Mouse (Mus musculus) urinary bladder, adult 2 months (tissue): ENCODE results near the gene Gm47791. TPM values are rescaled to one million over a fixed set of nuclear protein-coding genes. Genes with fewer than 3 reads are reported as not detected.

ENCODE experiments used
- DNase-seq: peaks from one replicate; pipeline ENCODE4 v3.0.0; 2022; ENCODE audit warnings: low spot score
- polyA plus RNA-seq: library from polyadenylated mRNA; depleted of rRNA; stranded (reverse); fragments of >200 nt; gene quantifications from 2 replicates; pipeline ENCODE4 v1.2.3, GENCODE M21; 2012

The Gm47791 gene
- polyA plus RNA-seq, 1 experiment: not detected

DNA sequence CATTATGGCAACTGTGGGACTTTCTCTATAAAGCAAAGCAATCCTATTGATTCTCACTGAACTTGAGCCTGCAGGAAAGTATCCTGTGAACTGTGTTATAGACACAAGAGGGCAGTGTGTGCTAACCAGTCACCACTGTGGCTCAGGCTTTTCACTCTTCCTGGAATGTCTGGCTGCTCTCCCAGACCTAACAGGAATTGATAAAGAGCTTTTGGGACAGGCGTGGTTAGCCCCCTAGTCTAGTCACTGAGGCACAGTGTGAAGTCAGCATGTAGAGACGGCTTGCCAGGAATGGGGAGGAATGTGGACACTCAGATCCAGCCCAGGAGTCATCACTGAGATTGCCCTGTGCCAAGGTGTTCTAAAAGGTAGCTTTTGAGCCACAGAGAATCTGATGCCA, 16.4 kb upstream of the Gm47791 start:
- DNase-seq: no peak

DNA sequence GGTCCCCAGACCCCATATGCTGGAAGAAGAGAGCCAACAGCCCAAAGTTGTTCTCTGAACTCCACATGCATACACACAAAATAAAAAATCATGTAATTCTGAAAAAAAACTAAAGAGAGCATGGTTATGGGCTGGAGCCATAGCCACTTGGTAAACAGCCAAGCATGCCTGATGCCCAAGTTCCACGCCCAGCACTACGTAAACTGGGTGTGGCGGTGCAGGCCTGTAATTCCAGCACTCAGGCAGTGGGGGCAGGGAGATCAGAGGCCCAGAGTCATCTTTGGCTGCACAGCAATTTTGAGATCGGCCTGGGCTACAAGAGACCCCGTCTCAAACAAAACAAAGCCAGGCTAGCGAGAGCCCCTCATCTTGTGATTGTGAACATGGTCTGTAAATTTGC, 14.5 kb upstream of the Gm47791 start:
- no peak for DNase-seq

DNA sequence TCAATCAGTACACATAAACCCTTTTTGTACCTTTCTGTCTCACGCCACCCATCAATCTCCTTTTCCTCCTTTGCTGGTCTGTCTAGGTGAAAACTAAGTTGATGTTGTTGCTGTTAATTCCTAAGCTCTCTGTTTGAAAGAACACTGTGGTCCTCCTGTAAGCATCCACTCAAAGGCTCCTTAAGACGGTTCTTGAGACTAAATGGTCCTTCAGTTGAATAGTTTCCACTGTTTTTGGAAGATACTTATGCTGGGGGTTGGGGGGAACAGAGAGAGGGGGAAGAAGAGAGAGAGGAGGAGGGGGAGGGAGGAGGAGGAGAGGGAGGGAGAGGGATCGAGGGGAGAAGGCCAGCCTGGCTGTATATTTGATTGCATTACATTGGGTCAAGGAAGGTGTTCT, 12.5 kb upstream of the Gm47791 start:
- no peak for DNase-seq

DNA sequence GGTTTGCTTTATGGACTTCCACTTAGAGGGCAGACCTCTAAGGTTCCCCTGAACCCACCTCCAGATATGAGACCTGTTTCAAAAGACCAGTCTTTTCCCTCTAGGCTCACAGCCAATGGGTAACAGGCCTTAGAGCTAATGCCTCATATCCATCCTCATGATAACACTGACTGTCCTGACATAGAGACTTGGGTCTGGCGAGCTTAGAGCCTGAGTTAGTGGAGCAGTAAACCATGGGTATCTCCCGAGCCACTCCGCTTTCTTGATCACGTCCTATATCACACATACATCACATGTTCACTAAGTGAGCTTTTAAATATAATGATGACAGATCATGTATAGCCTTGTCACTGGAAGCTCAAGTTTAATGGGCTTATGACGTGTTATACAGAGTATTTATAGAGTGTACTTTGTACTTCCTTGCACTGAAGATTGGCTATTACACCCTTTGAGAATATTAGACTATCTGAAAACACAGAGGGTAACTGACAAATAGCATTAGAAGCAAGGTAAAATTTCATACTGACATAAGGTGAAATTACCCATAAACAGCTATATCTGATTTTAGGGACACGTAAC, 8.4 kb upstream of the Gm47791 start:
- DNase-seq: no peak

DNA sequence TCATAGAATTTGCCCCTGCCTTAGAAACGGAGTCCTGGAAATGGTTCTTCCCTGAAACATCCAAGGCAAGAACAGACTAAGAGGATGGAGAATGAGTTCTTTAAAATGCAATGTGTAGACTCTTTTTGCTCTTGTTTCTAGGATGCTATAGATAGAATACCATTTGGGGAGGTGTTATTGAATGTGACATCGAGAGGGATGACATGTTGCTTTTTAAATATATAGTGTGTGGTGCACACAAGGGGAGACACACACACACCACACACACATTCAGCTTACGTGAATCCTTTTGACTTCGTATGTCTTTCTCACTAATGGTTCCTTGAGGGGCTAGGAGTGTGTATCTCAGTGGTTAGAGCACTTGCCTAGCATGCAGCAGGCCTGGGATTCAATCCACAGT, 4.2 kb upstream of the Gm47791 start:
- no peak for DNase-seq

DNA sequence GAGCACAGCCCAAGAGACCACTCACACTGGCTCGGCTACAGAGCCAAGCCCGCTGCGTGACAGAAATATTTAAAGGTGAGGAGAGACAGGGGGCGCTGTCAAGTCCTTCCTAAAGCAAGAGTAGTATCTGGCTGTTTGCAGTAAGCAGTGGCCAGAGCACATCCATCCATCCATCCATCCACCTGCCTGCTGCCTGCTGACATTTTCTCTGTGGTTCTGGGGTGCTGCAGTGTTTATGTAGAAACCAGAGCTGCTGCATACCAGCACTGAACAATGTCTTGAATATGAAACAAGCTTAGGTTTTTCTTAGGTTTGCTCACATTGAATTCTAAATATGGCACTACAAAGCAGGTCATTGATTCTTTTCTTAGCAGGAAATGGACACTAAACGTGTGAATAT, 2.2 kb upstream of the Gm47791 start:
- no peak for DNase-seq

DNA sequence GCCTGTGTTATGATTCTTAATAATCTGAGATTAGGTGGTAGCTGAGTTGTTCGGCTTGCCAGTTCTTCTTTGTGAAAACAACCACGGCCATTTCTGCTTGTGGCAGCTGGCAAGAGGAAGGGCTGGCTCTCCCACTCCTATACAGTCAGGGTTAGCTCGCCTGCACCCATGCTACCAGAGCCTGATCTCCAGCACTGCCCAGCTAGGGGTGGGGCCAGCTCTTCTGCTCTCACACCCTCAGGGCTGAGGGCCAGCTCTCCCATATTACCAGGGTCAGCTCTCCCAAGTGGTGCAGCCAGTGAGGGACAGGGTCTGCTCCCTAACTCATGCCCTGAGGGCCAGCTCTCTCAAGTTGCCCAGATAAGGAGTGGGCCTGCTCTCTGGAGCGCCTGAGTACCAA, 1.4 kb upstream of the Gm47791 start:
- DNase-seq: no peak

DNA sequence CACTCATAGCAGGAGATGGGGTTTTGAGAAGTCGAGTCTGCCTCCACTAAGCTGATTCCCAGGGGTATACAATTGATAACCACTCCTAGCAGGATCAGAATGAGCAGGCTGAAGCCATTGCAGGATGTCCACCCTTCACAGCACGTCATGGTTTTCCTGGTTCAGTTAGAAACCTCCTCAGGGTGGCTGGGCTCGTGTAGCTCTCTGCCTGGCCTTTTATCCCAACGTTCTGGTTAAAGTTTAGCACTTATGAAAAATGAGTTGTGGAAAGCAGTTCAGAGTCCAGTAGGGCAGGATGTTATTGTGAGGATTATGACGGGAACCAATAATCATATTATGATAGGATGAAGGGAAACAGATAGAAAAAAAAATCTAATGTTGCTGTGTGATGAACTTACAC, 2.8 kb downstream of the Gm47791 start, which contains the start of gene Tm4sf20:
TSS of gene Tm4sf20 (minus strand) at position 193 of the 400 bp plus-strand sequence.
- DNase-seq: no peak

DNA sequence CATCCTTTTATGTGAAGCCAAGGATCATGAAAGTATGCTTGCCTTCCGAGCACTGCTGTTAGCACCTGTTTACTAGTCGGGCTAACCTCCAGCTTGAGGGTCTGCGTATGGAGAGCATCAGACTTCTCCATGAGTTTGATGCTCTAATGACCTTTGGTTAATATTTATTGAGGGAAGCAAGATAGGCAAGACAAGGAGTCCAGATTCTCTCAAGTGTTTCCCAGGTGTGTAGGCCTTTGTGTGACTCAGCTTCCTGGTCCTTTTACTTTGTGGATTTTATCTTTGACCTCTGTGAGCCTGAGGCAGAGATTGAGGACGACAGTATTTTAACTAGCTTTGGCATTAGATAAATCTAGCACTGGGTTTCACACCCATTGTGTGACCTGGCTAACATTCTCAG, 4.4 kb downstream of the Gm47791 start:
- no peak for DNase-seq

DNA sequence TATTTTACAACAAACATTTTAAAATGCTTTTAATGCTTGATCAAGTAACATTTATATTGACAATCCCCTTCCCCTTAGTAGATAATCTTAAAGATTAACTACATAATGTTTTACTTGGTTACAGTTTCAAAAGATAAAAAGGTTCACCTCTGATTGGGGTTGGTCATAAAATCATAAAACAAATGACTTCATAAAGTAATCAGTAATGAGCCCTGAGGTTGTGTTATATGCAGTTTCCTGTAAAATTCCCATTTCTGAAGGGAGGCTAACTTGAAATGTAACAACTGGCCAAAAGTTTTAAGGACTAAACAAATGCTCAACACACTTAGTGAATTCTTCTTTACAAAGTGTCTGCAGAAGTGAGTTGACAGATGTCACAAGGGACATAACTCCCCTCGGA, 4.8 kb downstream of the Gm47791 start:
- DNase-seq: no peak

DNA sequence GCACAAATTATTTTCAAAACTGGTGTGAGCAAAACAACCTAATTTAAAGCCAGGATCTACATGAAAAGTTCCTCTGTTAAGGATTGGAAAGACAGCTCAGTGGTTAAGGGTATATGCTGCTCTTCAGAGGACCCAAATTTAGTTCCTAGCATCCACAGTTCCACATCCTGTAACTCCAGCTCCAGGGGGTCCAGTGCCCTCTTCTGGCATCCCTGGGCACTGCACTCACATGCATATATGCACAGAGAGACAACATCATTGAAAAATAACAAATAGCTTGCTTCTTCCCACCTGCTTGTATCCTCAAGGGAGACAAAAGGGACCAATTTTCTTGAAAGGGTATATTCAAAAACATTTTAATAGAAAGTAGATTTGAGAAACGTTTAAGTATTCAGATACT, 8.8 kb downstream of the Gm47791 start:
- DNase-seq: no peak

DNA sequence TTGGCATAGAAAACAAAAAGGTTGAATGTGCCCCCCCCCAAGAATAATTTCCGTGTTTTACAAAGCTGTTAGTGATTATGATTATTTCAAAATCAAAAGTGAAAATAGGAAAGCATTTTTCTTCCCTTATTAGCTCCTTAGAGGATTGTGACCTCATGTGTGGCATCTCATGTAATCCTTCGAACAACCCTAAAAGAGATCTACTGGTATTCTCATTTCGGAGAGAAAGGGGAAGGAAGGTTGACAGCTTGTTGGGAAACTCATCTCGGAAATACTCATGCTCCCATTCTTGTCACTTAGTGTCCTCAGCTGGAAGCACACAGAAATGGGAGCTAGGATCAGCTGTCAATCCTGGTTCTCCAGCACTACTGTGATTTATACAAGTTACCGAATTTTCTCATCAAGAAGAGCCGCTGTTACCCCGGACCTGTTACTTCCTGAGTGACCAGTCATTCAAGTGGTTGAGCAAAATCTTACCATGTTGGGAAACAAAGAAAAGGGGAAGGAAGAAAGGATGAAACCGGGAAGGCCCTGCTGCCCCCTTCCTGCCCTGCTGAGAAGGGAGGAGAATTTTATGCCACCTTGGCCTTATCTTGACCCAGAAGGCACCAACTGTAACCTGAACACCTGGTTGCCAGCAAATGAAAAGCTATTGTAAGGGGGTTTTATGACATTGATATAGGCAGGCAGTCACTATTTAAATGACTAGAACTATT, 9.4 kb downstream of the Gm47791 start:
- no peak for DNase-seq

DNA sequence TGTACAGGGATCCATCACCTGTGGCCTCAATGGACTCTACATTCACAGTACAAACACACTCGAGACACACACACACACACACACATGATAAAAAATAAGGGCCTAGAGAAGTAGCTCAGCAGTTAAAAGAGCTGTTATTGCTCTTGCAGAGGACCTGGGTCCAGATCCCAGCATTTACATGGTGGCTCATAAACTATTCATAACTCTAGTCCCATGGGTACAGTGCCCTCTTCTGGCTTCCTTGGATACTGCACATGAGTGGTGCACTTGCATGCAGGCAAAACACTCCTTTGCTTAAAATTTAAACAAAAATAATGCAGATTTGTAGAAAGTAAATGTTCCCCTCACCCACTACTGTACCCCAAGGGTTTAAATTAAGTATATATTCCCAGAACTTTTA, 11.5 kb downstream of the Gm47791 start:
- no peak for DNase-seq

DNA sequence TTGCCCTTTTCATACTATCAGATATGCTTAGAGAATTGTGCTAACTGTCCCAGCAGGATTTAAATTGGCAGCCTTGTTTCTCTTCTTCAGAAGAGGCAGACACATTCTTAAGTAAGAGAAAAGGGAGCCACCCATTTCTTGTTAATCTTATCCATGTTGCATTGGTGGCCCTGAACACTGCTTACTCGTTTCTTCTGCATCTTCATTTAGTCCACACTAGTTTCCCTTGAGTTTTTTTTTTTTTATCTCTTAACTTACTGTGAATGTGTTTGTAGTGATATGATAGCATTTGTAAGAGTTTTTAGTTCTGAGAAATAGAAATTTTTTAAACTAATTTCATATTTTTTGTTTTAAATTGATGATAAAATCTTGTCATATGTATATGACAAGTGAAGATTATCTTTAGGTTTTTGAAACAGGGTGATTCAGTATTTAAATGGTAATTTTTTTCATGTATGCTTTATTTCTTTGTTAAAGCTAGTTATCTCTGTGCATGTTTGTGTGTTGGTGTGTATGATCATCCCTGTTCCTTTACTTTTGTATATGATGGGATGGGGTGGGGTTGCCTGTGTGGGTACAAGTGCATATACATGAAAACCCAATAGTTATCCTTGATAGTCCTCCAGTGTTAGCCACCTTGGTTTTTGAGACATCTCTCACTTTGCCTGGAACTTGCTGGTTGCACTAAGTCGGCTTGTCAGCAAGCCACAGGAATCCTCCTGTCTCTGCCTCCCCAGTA, 23.2 kb downstream of the Gm47791 start:
- no peak for DNase-seq

DNA sequence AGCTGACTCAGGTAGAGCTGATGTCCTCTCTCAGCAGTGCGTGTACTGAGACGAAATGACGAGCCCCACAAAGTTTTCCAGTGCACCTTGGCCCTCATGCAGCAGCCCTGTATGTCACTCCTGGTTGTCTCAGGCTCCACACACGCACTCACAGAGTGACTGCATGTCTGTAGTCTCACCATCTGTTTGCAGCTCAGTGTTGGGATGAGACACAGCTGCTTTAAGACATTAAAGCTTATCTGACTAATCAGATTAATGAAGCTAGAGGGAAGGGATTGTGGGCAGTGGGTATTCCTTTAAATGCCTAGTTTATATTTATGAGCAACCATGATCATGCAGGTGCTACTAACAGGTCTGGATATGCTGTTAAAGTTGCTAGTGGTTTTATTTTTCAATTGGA, 24.6 kb downstream of the Gm47791 start:
- DNase-seq: no peak

DNA sequence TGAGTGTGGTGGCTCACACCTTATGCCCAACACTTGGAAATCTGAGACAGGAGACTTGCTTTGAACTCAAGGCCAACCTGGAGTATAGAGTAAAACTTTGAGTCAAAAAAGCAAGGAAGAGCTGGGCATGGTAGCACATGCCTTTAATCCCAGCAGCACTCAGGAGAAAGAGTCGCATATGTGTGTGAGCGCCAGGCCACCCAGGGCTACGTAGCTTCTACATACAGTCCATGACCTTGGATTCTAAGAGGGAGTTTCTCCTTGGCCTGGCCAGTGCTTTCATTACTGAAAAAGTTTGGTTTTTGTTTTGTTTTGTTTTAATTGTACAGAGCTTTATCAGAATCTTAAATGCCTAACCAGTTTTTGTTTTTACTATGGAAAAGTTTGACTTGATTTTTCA, 27.1 kb downstream of the Gm47791 start:
- DNase-seq: no peak

DNA sequence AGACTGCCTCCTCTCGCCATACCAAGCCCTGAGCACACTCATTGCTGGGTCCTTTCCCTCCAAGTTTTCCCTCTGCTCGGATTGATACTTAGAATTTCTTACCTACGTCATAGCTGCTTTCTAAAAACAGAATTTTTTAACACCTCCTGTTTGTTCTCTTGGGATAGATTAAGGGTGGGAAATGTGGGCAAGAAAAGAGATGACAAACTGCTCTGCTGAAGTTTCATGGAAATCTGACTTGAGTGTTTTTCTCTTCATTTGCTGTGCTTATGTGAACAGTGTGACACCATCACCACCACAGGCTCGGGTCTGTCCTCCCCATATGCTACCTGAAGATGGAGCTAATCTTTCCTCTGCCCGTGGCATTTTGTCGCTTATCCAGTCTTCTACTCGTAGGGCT, 29.5 kb downstream of the Gm47791 start:
- DNase-seq: no peak

DNA sequence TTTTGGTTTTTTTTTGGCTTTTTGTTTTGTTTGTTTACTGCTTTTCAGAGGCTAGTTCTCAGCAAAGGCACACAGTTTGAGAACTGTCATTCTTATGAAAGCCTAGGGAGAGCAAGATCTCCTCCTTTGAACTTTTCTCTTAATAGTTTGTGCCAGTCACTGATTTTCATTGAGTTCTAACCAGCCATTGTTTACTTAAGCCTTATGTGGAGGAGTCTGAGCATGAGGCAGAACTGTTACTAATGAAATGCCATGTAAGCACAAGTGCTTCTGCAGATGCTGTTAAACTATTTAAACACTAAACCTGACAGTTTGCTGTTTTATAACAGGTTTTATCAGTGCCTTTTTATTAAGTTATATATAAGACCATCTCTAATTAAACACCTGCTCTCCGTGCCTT, 33.0 kb downstream of the Gm47791 start:
- DNase-seq: no peak

DNA sequence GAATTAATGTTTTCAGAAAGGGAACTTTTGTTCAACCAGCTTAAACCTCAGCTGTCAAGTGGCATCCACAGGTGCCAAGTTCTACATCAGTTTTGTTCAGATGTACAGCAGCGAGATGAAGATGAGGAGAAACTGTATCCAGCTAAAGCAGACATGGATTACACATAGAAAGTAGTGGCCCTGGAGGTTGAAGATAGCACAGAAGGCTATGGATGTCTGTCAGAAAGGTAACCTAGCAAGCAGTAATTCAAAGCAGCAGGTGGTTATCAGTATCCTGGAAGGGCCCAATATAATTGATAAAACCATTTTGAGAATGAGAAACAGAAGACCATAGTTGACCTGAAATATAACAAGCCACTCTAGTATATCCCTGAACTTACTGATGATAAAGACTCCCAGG, 37.7 kb downstream of the Gm47791 start:
- no peak for DNase-seq

DNA sequence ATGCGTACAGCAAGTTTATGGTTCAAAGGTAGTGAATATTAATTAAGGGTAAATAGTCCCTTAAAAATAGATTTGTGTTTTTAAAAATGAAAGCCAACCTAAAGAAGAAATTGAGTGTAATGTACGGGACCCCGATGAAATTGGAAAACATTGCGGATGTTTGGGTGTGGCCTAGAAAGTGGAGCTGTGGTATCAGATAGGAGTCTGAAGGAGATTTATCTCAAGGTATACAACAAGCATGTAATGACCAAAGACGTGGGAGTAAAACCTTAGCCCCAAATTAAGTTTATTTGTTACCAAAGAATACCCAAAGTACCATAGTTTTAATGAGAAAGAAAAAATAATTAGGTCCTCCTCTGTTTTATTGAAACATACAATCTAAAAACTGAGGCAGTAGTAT, 44.6 kb downstream of the Gm47791 start:
- no peak for DNase-seq

DNA sequence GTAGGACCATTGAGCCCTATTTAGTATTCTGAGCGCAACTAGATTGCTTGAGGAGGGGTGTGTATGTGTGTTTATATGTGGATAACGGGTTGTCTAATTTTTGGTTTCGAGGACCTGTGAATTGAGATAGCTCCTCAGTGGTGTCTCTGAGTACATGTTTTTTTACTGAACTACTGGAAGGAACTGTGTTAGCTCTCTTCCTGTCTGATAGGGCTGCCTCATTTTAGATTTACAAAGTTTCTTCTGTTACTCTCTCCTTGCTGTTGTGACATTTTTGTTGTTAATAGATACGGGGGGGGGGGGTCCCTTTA, 45.2 kb downstream of the Gm47791 start:
- no peak for DNase-seq

DNA sequence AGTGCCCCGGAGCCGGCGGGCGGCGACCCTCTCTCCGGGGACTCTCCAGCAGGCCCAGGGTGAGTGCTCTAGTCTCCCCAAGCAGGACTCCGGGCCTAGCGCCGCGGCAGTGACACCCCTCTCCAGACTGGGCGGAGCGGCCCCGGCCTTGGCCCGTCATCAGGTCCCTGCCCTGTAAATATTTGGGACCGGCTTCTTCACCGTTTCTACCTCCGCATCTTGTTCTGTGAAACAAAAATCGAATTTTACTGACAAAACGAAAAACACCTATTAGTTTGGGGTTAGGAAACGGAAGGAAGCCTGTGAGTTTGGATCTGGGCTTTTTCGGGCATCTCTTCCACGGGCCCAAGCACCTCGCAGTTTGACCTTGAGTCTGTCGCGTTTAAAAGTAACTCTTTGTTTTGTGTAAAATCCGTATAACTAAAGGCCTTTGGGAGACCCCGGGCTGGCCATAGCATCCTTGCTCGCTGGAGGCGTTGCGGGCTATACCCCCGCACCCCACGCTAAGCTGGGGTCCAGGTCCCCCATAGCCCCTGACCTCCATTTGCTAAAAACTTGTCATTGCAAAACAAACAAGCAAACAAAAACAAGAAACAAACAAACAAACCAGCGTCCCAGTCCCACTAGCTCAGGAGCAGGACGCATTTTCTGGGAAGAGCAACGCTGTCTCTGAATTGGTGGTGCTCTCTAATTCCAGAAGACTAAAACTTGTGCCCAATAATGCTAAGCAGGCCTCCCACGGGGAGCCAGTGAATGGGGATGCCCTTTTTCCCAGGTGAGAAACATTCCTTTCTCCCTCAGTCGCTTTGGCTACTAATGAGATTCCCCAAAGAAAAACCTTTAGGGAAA, 45.8 kb downstream of the Gm47791 start:
- no peak for DNase-seq
